Mouse (Mus musculus): Measurements from ENCODE around the gene Otub1. TPM values are rescaled to one million over a fixed set of nuclear protein-coding genes. Genes with fewer than 3 reads are reported as not detected.

Gene Otub1
- polyA plus RNA-seq (2015; fragmentation: Nextera tagmentation; extraction: Ambion mirVana) = 112 and 117 TPM in 2 replicates

DNA sequence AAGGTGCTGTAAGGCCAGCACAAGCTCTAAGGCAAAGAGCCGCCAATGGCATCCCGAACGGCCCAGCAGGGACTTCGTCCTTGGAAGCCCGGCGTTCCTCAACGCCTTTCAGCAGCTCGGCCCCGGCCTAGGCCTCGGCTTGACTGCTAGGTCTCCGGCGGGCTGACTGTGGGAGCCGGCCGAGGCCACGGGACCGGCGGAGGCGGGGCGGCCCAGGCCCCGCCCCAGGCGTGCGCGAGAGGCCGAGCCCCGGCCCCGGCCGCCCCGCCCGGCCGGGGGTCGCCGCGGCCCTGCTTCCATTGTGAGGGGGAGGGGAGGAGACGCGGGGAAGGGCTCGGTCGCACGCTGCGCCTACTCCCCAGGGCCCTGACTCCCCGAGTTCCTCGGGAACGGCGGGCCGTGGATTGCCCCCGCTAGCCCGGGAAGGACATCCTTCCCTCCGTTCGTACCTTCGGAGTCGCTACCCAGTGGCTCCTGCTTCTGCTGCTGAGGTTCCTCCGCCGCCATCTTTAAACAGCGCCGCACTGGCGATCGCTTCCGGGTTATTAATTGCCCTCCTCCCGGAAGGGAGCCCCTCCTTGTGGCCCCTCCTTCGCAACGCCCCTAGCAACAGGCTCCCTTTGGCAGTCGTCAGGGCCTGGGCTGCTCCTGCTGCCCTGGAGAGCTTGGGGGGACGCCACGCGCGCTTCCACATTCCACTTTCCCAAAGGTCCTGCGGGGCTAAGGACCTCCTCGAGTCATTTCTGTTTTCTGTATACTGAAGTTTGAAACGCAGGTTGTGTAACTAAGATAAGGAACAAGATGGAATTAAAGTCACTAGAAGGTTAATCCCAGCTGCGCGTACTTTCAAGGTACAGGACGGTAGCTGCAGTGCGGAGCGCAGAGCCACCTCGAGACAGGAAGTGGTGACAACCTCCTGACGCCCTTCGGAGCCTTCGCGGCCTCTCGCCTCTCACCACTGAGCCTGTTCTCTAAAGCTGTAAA, at the start of gene Otub1:
Gene Otub1 (minus strand): TSS at position 564 of the 984 bp plus-strand sequence.

DNA sequence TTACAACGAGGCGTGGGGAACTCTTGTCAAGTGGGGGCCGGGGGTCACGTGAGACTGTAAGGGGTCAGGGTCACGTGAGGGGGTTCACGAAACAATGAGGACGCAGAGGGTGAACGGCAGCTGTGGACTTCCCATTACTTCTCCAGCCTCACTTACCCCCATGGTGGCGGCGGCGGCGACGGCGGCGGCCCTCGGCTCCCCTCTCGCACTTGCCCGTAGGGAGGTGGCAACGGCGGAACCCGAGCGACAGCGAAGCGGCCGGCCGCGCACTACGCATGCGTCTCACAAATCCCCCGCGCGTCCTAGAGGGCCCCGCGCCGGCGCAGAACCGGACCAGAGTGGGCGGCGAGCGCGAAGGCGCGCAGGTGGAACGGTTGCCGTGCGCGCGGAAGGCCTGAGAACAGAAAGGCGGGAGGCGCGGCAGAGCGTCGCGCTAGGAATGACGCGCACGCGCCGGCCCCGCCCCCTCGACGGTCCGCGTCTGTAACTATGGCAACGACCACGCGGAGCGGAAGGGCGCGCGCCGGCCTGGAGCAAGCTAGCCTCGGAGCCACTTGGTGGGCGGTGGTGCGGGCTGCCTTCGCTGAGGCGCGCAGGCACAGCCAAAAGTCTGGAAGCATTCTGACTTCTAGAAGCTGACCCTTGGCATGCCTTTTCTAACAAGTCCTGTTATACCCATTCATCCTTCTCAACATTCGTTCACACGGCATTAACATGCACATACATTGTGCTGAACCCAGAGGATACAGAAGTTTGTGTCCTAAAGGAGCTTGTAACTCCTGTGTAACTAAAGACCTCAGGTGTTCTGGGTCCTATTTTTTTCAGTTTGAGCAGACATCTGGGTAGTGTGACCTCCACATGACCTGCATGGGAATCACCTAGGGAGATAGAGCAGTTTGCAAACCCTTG, 34.9 kb upstream of the Otub1 start, which contains the start of gene Naa40:
Gene Naa40 (minus strand): TSS at position 402 of the 909 bp plus-strand sequence.

DNA sequence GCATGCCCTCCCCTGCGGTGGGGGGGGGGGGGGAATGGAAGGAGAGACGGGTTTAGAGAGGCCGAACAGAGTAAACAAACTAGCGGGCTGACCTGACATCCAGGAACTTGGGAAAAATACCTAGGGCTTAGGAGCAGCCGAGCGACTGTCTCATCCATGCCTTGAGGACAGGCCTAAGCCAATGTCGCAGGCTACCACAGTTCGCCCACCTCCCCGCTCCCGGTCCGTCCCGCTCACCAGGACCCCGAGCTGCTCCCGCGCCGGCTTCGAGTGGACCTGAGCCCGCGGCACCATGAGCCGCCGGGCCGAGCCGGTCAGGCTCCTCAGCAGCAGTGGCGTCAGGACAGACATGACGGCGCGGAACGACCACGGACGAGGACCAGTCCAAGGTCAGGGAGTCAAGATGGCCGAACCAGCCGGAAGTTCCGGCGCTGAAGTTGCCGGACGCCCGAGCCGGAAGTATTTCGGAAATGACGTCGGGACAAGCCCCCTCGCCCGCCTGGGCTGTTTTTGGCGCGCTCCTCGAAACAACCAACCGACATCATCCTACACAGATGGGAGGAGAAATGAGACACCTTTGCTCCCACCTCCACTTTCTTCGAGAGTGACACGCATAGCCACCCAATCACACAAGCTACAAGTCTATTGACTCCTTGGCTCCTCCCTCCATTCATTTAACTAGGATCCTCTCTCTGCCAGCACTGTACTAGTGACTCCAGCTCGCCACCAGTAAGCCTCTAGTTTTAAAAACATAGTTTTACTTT, 11.2 kb upstream of the Otub1 start, which contains the start of gene Cox8a:
Gene Cox8a (minus strand): TSS at position 455 of the 764 bp plus-strand sequence.

Other genes starting within 250 kb of the Otub1 start
- gene Ppp1r14b, start 231.3 kb downstream of the Otub1 start, polyA plus RNA-seq (2015; fragmentation: Nextera tagmentation; extraction: Ambion mirVana) = 81.0 and 92.9 TPM in 2 replicates
- gene Plcb3, start 229.8 kb downstream of the Otub1 start, polyA plus RNA-seq (2015; fragmentation: Nextera tagmentation; extraction: Ambion mirVana) = 31.8 TPM in 2 replicates
- 74.7 and 85.4 TPM in 2 replicates for gene Fkbp2, start 225.8 kb downstream of the Otub1 start, polyA plus RNA-seq (2015; fragmentation: Nextera tagmentation; extraction: Ambion mirVana)
- 34.4 and 38.7 TPM in 2 replicates for gene Vegfb, start 218.7 kb downstream of the Otub1 start, polyA plus RNA-seq (2015; fragmentation: Nextera tagmentation; extraction: Ambion mirVana)
- 26.6 and 32.5 TPM in 2 replicates for gene Dnajc4, start 213.7 kb downstream of the Otub1 start, polyA plus RNA-seq (2015; fragmentation: Nextera tagmentation; extraction: Ambion mirVana)
- gene Nudt22, start 210.2 kb downstream of the Otub1 start, polyA plus RNA-seq (2015; fragmentation: Nextera tagmentation; extraction: Ambion mirVana) = 17.2 and 19.9 TPM in 2 replicates
- gene Trpt1, start 210.2 kb downstream of the Otub1 start, polyA plus RNA-seq (2015; fragmentation: Nextera tagmentation; extraction: Ambion mirVana) = 10.9 and 11.3 TPM in 2 replicates
- 7.1 and 19.9 TPM in 2 replicates for gene Fermt3, start 186.8 kb downstream of the Otub1 start, polyA plus RNA-seq (2015; fragmentation: Nextera tagmentation; extraction: Ambion mirVana)
- gene Stip1, start 166.3 kb downstream of the Otub1 start, polyA plus RNA-seq (2015; fragmentation: Nextera tagmentation; extraction: Ambion mirVana) = 79.0 and 85.8 TPM in 2 replicates
- 5.4 and 6.9 TPM in 2 replicates for gene Macrod1, start 149.5 kb downstream of the Otub1 start, polyA plus RNA-seq (2015; fragmentation: Nextera tagmentation; extraction: Ambion mirVana)
- 0.68 and 0.73 TPM in 2 replicates for gene Flrt1, start 100.6 kb downstream of the Otub1 start, polyA plus RNA-seq (2015; fragmentation: Nextera tagmentation; extraction: Ambion mirVana)
- 1,989 and 2,052 TPM in 2 replicates for gene Cox8a, start 11.3 kb upstream of the Otub1 start, polyA plus RNA-seq (2015; fragmentation: Nextera tagmentation; extraction: Ambion mirVana)
- gene Naa40, start 34.9 kb upstream of the Otub1 start, polyA plus RNA-seq (2015; fragmentation: Nextera tagmentation; extraction: Ambion mirVana) = 17.7 and 19.7 TPM in 2 replicates
- gene Rcor2, start 61.0 kb upstream of the Otub1 start, polyA plus RNA-seq (2015; fragmentation: Nextera tagmentation; extraction: Ambion mirVana) = 1.3 and 1.6 TPM in 2 replicates
- 32.2 and 32.6 TPM in 2 replicates for gene Mark2, start 135.5 kb upstream of the Otub1 start, polyA plus RNA-seq (2015; fragmentation: Nextera tagmentation; extraction: Ambion mirVana)
- gene Spindoc, start 176.7 kb upstream of the Otub1 start, polyA plus RNA-seq (2015; fragmentation: Nextera tagmentation; extraction: Ambion mirVana) = 16.6 and 19.6 TPM in 2 replicates
- gene 2700081O15Rik, start 211.3 kb upstream of the Otub1 start, polyA plus RNA-seq (2015; fragmentation: Nextera tagmentation; extraction: Ambion mirVana) = 2.1 TPM in 2 replicates

All from urinary bladder, postnatal 0 days (tissue).